Mouse (Mus musculus): ENCODE measurements around the gene Tm9sf3.

- TF ChIP-seq CTCF (IDR thresholded peaks at IDR 0.05; ENCODE audit: borderline replicate concordance, insufficient read depth, low read length) (no peak), POLR2A (IDR thresholded peaks at IDR 0.05; ENCODE audit: low read depth, low read length) (no peak)
Observed at GRCm38 (mm10) chr19:41233698-41234097, 30.1 kb downstream of the Tm9sf3 start.
